In the genomic region with DNA sequence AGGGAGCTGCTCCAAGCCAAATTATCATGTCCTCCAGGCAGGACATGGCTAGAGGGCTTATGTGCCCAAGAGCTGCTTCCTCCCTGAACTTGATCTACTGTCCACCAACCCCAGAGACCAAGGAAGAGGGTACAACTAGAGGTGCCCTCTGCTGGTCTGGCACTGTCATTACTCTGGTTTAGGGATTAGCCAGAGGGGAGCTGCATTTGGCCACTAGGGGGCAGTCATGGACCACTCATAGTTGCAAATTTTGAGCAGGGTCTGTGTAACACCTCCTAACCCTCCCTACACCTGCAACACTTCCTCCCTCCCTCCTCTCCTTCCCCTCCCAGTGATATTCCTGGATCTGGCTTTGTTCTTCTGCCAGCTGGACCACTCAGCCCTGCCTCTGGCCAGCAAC, we compare ENCODE assay signal across 9 mouse cellular contexts. TPM values are rescaled to one million over a fixed set of nuclear protein-coding genes. Genes with fewer than 3 reads are reported as not detected.
A peak's percentile ranks its signal among the peaks of the same experiment; 100 is the strongest.
DNase-seq lines count a peak whose midpoint lies in the region; ATAC-seq and TF ChIP-seq lines count a peak whose summit lies in the region.
"Had no signal": no experiment of that assay in that cellular context is flagged by ENCODE, and none has a peak within 500 bp of the region (broad histone marks: within the 10 kb centered on the region; RNA-seq: fewer than 3 reads in every experiment).

No protein-coding gene starts in this region.

- H3K4me2 ChIP-seq in forebrain, postnatal 0 days (ENCODE audit: low read depth) = no peak overlapping the region
- no peak overlapping the region for H3K4me2 ChIP-seq in hindbrain, embryonic 12.5 days (replicated peaks)
- H3K4me2 ChIP-seq: limb, embryonic 13.5 days had no signal

- H3K36me3 ChIP-seq in MEL (ENCODE audit: control insufficient read depth in 1 of 2, insufficient read depth in 2 of 2, low read length in 2 of 2) = peaks cover 0 to 3% of the 10 kb centered on the region in 2 experiments; a peak in 2 of 4 replicates
- H3K36me3 ChIP-seq in forebrain, postnatal 0 days (ENCODE audit: insufficient read depth) = no peaks in the 10 kb centered on the region
- H3K36me3 ChIP-seq in hindbrain, embryonic 12.5 days = no peaks in the 10 kb centered on the region

- H3K4me1 ChIP-seq in MEL (ENCODE audit: control insufficient read depth in 1 of 2, insufficient read depth in 2 of 2, low read length in 2 of 2) = peaks cover 3 to 11% of the 10 kb centered on the region in 2 experiments; a peak in 3 of 4 replicates
- peaks cover 18% of the 10 kb centered on the region for H3K4me1 ChIP-seq in forebrain, postnatal 0 days (ENCODE audit: insufficient read depth)
- peaks cover 18% of the 10 kb centered on the region for H3K4me1 ChIP-seq in hindbrain, embryonic 12.5 days

- no peak for TF ChIP-seq POLR2A in MEL (IDR thresholded peaks at IDR 0.05; ENCODE audit: control insufficient read depth in 1 of 2, insufficient read depth in 1 of 2, low read depth in 1 of 2, low read length in 2 of 2, poor library complexity in 1 of 2)

- H3K79me2 ChIP-seq in MEL (ENCODE audit: control insufficient read depth, insufficient read depth, low read length, poor library complexity) = no peaks in the 10 kb centered on the region

- no peaks in the 10 kb centered on the region for H3K27me3 ChIP-seq in MEL (ENCODE audit: control insufficient read depth in 1 of 2, insufficient read depth in 2 of 2, low read length in 2 of 2)
- no peaks in the 10 kb centered on the region for H3K27me3 ChIP-seq in forebrain, postnatal 0 days (ENCODE audit: insufficient read depth, low read length)
- H3K27me3 ChIP-seq in hindbrain, embryonic 12.5 days = peaks cover 13% of the 10 kb centered on the region

- H3K27ac ChIP-seq in MEL (ENCODE audit: control insufficient read depth, low read depth, low read length) = no peak overlapping the region
- H3K27ac ChIP-seq in forebrain, postnatal 0 days (ENCODE audit: low read depth, low read length) = no peak overlapping the region
- no peak overlapping the region for H3K27ac ChIP-seq in hindbrain, embryonic 12.5 days
- H3K27ac ChIP-seq: limb, embryonic 13.5 days had no signal

- peak; percentile 84 for DNase-seq in MEL (ENCODE audit: low read depth, low spot score)
- DNase-seq in cerebellum, adult 11 months = peak; percentile 52
- DNase-seq in forebrain, postnatal 0 days = peak; percentile 93
- peak; percentile 85 to 91 for DNase-seq in layer of hippocampus, postnatal 14 days (ENCODE audit: low spot score in 2 of 2)
- peak; percentile 88 for DNase-seq in lung, postnatal 25 days (ENCODE audit: low spot score)
- peak; percentile 91 for DNase-seq in retina, postnatal 1 day
- peak; percentile 96 for DNase-seq in thymus, postnatal 4 days

- H3K9me3 ChIP-seq in MEL (replicated peaks; ENCODE audit: insufficient read depth, low read length) = no peaks in the 10 kb centered on the region
- H3K9me3 ChIP-seq in forebrain, postnatal 0 days (ENCODE audit: low read length) = no peaks in the 10 kb centered on the region
- no peaks in the 10 kb centered on the region for H3K9me3 ChIP-seq in hindbrain, embryonic 12.5 days (replicated peaks)
- H3K9me3 ChIP-seq: limb, embryonic 13.5 days had no signal

- TF ChIP-seq CTCF in MEL (IDR thresholded peaks at IDR 0.05 in 2 of 3, conservative IDR thresholded peaks at IDR 0.05 in 1 of 3; ENCODE audit: control insufficient read depth in 1 of 3, insufficient read depth in 1 of 3, low read depth in 2 of 3, low read length in 3 of 3, poor library complexity in 1 of 3, severe bottlenecking in 1 of 3) = peak in 2 of 3 experiments; percentile 98 to 99
- peak; percentile 100 for TF ChIP-seq CTCF in forebrain, postnatal 0 days (IDR thresholded peaks at IDR 0.05; ENCODE audit: low read depth)

- peak; percentile 73 for ATAC-seq in forebrain, postnatal 0 days
- peak; percentile 29 for ATAC-seq in hindbrain, embryonic 12.5 days (ENCODE audit: low FRiP score)

- no peak overlapping the region for H3K4me3 ChIP-seq in MEL (ENCODE audit: control insufficient read depth in 1 of 2, insufficient read depth in 1 of 2, low read depth in 2 of 2, low read length in 2 of 2)
- no peak overlapping the region for H3K4me3 ChIP-seq in forebrain, postnatal 0 days (ENCODE audit: low read depth, low read length)
- no peak overlapping the region for H3K4me3 ChIP-seq in hindbrain, embryonic 12.5 days
- H3K4me3 ChIP-seq: limb, embryonic 13.5 days had no signal

- no peak for TF ChIP-seq EP300 in MEL (IDR thresholded peaks at IDR 0.05; ENCODE audit: low read depth in 1 of 2, low read length in 2 of 2)

- H3K9ac ChIP-seq in MEL (ENCODE audit: control insufficient read depth, low read depth, low read length, poor library complexity, severe bottlenecking) = no peak overlapping the region
- no peak overlapping the region for H3K9ac ChIP-seq in forebrain, postnatal 0 days
- H3K9ac ChIP-seq in hindbrain, embryonic 12.5 days = no peak overlapping the region
- H3K9ac ChIP-seq: limb, embryonic 13.5 days had no signal

- TF ChIP-seq RAD21 in MEL (IDR thresholded peaks at IDR 0.05; ENCODE audit: low read depth, low read length) = peak; percentile 79

TF ChIP-seq in MEL, 35 proteins besides CTCF, POLR2A, EP300 and RAD21:
- TF ChIP-seq ZNF384 (IDR thresholded peaks at IDR 0.05; ENCODE audit: low read depth, low read length) = no peak
- no peak for TF ChIP-seq SIN3A (IDR thresholded peaks at IDR 0.05; ENCODE audit: low read length)
- TF ChIP-seq TCF12 (IDR thresholded peaks at IDR 0.05; ENCODE audit: low read depth, low read length) = no peak
- no peak for TF ChIP-seq NRF1 (IDR thresholded peaks at IDR 0.05; ENCODE audit: insufficient read depth, low read depth, low read length, poor library complexity, severe bottlenecking)
- no peak for TF ChIP-seq MEF2A (IDR thresholded peaks at IDR 0.05; ENCODE audit: extremely low read depth, insufficient replicate concordance, low read depth, low read length, poor library complexity, severe bottlenecking)
- TF ChIP-seq TBP (IDR thresholded peaks at IDR 0.05; ENCODE audit: low read depth, low read length) = no peak
- TF ChIP-seq NELFE (IDR thresholded peaks at IDR 0.05; ENCODE audit: low read depth, low read length) = no peak
- TF ChIP-seq CHD1 (IDR thresholded peaks at IDR 0.05; ENCODE audit: low read depth, low read length) = no peak
- no peak for TF ChIP-seq ZKSCAN1 (IDR thresholded peaks at IDR 0.05; ENCODE audit: low read depth, low read length)
- no peak for TF ChIP-seq UBTF (IDR thresholded peaks at IDR 0.05; ENCODE audit: borderline replicate concordance, insufficient read depth, low read depth, low read length)
- no peak for TF ChIP-seq MAFK (IDR thresholded peaks at IDR 0.05; ENCODE audit: borderline replicate concordance, low read depth, low read length)
- TF ChIP-seq MAX (IDR thresholded peaks at IDR 0.05; ENCODE audit: low read length) = no peak
- no peak for TF ChIP-seq MYB (IDR thresholded peaks at IDR 0.05; ENCODE audit: low read depth, low read length)
- TF ChIP-seq MYC (IDR thresholded peaks at IDR 0.05; ENCODE audit: low read depth, low read length) = no peak
- peak; percentile 91 for TF ChIP-seq SMC3 (IDR thresholded peaks at IDR 0.05; ENCODE audit: low read depth, low read length)
- no peak for TF ChIP-seq USF2 (IDR thresholded peaks at IDR 0.05; ENCODE audit: borderline replicate concordance in 1 of 2, insufficient read depth in 1 of 2, low read depth in 1 of 2, low read length in 2 of 2)
- no peak for TF ChIP-seq POLR2AphosphoS2 (IDR thresholded peaks at IDR 0.05; ENCODE audit: low read length)
- peak; percentile 10; the same call in 1 of the 2 replicates for TF ChIP-seq HCFC1 (IDR thresholded peaks at IDR 0.05; ENCODE audit: low read depth, low read length)
- TF ChIP-seq ZC3H11A (IDR thresholded peaks at IDR 0.05; ENCODE audit: low read depth, low read length) = peak; percentile 58
- TF ChIP-seq KAT2A (conservative IDR thresholded peaks at IDR 0.05; ENCODE audit: low read depth, low read length) = no peak
- TF ChIP-seq JUND (IDR thresholded peaks at IDR 0.05; ENCODE audit: low read depth, low read length) = 0 out of 2 replicates have a peak, but pooled peaks have one; percentile 9
- no peak for TF ChIP-seq CHD2 (IDR thresholded peaks at IDR 0.05; ENCODE audit: low read length)
- no peak for TF ChIP-seq ELF1 (IDR thresholded peaks at IDR 0.05; ENCODE audit: low read depth, low read length)
- no peak for TF ChIP-seq RCOR1 (IDR thresholded peaks at IDR 0.05; ENCODE audit: low read depth, low read length)
- no peak for TF ChIP-seq GATA1 (IDR thresholded peaks at IDR 0.05; ENCODE audit: low read depth, low read length)
- TF ChIP-seq MAZ (IDR thresholded peaks at IDR 0.05; ENCODE audit: low read depth, low read length) = no peak
- no peak for TF ChIP-seq E2F4 (IDR thresholded peaks at IDR 0.05; ENCODE audit: borderline replicate concordance, low read depth, low read length)
- no peak for TF ChIP-seq MXI1 (IDR thresholded peaks at IDR 0.05; ENCODE audit: low read depth, low read length)
TF ChIP-seq in MEL: peak in this region for 4.

RNA-seq across cellular contexts. Expression of a gene that starts 2.1 kb away (rescaled TPM):
- not detected in 2 replicates for total RNA-seq in MEL (2012; rRNA removed)
- 1 to 10 TPM in 1 of 2 experiments, not detected in 1; 1.2 TPM for polyA plus RNA-seq in MEL (2012; ENCODE audit: insufficient read depth in 1 of 2, insufficient read length in 2 of 2, low read depth in 1 of 2, low replicate concordance in 2 of 2, missing spikeins in 1 of 2)
- total RNA-seq in forebrain, postnatal 0 days (2014; rRNA removed) = not detected in 2 replicates
- not detected in 2 replicates for polyA plus RNA-seq in forebrain, postnatal 0 days (2015; fragmentation: Nextera tagmentation; extraction: Ambion mirVana)
- polyA plus RNA-seq in hindbrain, embryonic 12.5 days (2016; fragmentation: Nextera tagmentation; extraction: Ambion mirVana) = not detected in 2 replicates
- not detected for total RNA-seq in layer of hippocampus, postnatal 14 days (2021)

RNA-seq across cellular contexts. Expression of a gene that starts 8.7 kb away (rescaled TPM):
- 0.59 and 0.62 TPM in 2 replicates for total RNA-seq in MEL (2012; rRNA removed)
- under 1 TPM in 1 of 2 experiments, not detected in 1; 0.11 TPM for polyA plus RNA-seq in MEL (2012; ENCODE audit: insufficient read depth in 1 of 2, insufficient read length in 2 of 2, low read depth in 1 of 2, low replicate concordance in 2 of 2, missing spikeins in 1 of 2)
- total RNA-seq in forebrain, postnatal 0 days (2014; rRNA removed) = 94.2 and 104 TPM in 2 replicates
- polyA plus RNA-seq in forebrain, postnatal 0 days (2015; fragmentation: Nextera tagmentation; extraction: Ambion mirVana) = 66.2 and 72.4 TPM in 2 replicates
- polyA plus RNA-seq in hindbrain, embryonic 12.5 days (2016; fragmentation: Nextera tagmentation; extraction: Ambion mirVana) = 26.9 and 27.4 TPM in 2 replicates
- 100 to 1,000 TPM; 239 to 248 TPM for total RNA-seq in layer of hippocampus, postnatal 14 days (2021)

Comparison
In these comparisons a context has a peak if more than half of its experiments do, and no peak if none do; other contexts are left out.
1. RNA of a gene that starts 8.7 kb away (total RNA-seq): 239 to 248 TPM in layer of hippocampus, postnatal 14 days and 94.2 to 104 TPM in forebrain, postnatal 0 days; 0.59 to 0.62 TPM in MEL; every median in the first group is over 10 times any median in the second.
2. Peak in every context shown above with its lines, with median percentiles within 50 percentile points of each other: DNase-seq.